Mouse (Mus musculus) activated CD4-positive, CD25-positive, alpha-beta regulatory T cell, adult 4 months (primary cell): ENCODE measurements around the gene Kcng4. TPM values are rescaled to one million over a fixed set of nuclear protein-coding genes. Genes with fewer than 3 reads are reported as not detected.

ENCODE experiments used
- ATAC-seq: one replicate; pipeline ENCODE4 v1.8.0; 2017
- polyA plus RNA-seq, 2 experiments: library from polyadenylated mRNA; unstranded; fragments of 100-300 nt; shearing (Covaris generic); gene quantifications; one replicate each; pipeline ENCODE4 v1.2.1; 2017

Gene Kcng4
- polyA plus RNA-seq, 2 experiments from 2014 or later = not detected

GRCm38 (mm10) chr8:119606224-119606623, 29.3 kb downstream of the Kcng4 start:
- no peak for ATAC-seq

- peak; percentile 99 for ATAC-seq
Measured at GRCm38 (mm10) chr8:119604996-119605395, 30.5 kb downstream of the Kcng4 start, which contains the start of gene Taf1c. TSS of gene Taf1c (minus strand) at chr8:119605222.

GRCm38 (mm10) chr8:119604398-119604803, 31.1 kb downstream of the Kcng4 start:
- no peak for ATAC-seq

GRCm38 (mm10) chr8:119603771-119604170, 31.7 kb downstream of the Kcng4 start:
- no peak for ATAC-seq

GRCm38 (mm10) chr8:119591456-119591855, 44.0 kb downstream of the Kcng4 start:
- no peak for ATAC-seq

- ATAC-seq = no peak
Measured at GRCm38 (mm10) chr8:119590348-119590747, 45.1 kb downstream of the Kcng4 start.

GRCm38 (mm10) chr8:119588844-119589243, 46.6 kb downstream of the Kcng4 start:
- ATAC-seq = no peak

GRCm38 (mm10) chr8:119588321-119588720, 47.2 kb downstream of the Kcng4 start:
- no peak for ATAC-seq

- peak; percentile 92 for ATAC-seq
Measured at GRCm38 (mm10) chr8:119585901-119586300, 49.6 kb downstream of the Kcng4 start.

GRCm38 (mm10) chr8:119580441-119581161, 54.9 kb downstream of the Kcng4 start:
- ATAC-seq = no peak

- ATAC-seq = no peak
Measured at GRCm38 (mm10) chr8:119579096-119579495, 56.4 kb downstream of the Kcng4 start.

- peak; percentile 3 for ATAC-seq
Measured at GRCm38 (mm10) chr8:119575366-119575726, 60.1 kb downstream of the Kcng4 start.

GRCm38 (mm10) chr8:119574437-119575365, 60.8 kb downstream of the Kcng4 start, which contains the start of the genes Hsdl1 and Dnaaf1:
TSS of gene Hsdl1 (minus strand) at chr8:119575183.
TSS of gene Dnaaf1 (plus strand) at chr8:119575235.
- peak; percentile 56 for ATAC-seq

Other genes starting within 250 kb of the Kcng4 start
- gene Mlycd, start 240.8 kb downstream of the Kcng4 start, polyA plus RNA-seq = 1 to 10 TPM; 4.2 to 6.4 TPM
- 10 to 100 TPM in 1 of 2 experiments, 1 to 10 TPM in 1; 8.0 to 18.6 TPM for gene Osgin1, start 201.6 kb downstream of the Kcng4 start, polyA plus RNA-seq
- not detected for gene Necab2, start 189.0 kb downstream of the Kcng4 start, polyA plus RNA-seq
- not detected for gene Slc38a8, start 134.0 kb downstream of the Kcng4 start, polyA plus RNA-seq
- gene Mbtps1, start 76.9 kb downstream of the Kcng4 start, polyA plus RNA-seq = 10 to 100 TPM; 28.6 to 44.1 TPM
- 10 to 100 TPM; 44.3 to 54.5 TPM for gene Hsdl1, start 60.5 kb downstream of the Kcng4 start, polyA plus RNA-seq
- not detected for gene Dnaaf1, start 60.4 kb downstream of the Kcng4 start, polyA plus RNA-seq
- 10 to 100 TPM in 1 of 2 experiments, 1 to 10 TPM in 1; 9.8 to 13.4 TPM for gene Taf1c, start 30.5 kb downstream of the Kcng4 start, polyA plus RNA-seq
- gene Adad2, start 22.9 kb downstream of the Kcng4 start, polyA plus RNA-seq = not detected
- gene Wfdc1, start 30.7 kb upstream of the Kcng4 start, polyA plus RNA-seq = not detected
- gene Atp2c2, start 64.3 kb upstream of the Kcng4 start, polyA plus RNA-seq = not detected
- 10 to 100 TPM in 1 of 2 experiments, 1 to 10 TPM in 1; 8.8 to 11.1 TPM for gene Tldc1, start 142.7 kb upstream of the Kcng4 start, polyA plus RNA-seq
- gene Cotl1, start 204.9 kb upstream of the Kcng4 start, polyA plus RNA-seq = 100 to 1,000 TPM; 219 to 262 TPM
- gene Klhl36, start 226.6 kb upstream of the Kcng4 start, polyA plus RNA-seq = 1 to 10 TPM; 5.6 to 8.1 TPM